Mouse (Mus musculus): Measurements from ENCODE around the gene Rin2. TPM values are rescaled to one million over a fixed set of nuclear protein-coding genes. Genes with fewer than 3 reads are reported as not detected.

Rin2 gene
- polyA plus RNA-seq, 1 experiment from 2014 or later = 56.0 TPM

DNA sequence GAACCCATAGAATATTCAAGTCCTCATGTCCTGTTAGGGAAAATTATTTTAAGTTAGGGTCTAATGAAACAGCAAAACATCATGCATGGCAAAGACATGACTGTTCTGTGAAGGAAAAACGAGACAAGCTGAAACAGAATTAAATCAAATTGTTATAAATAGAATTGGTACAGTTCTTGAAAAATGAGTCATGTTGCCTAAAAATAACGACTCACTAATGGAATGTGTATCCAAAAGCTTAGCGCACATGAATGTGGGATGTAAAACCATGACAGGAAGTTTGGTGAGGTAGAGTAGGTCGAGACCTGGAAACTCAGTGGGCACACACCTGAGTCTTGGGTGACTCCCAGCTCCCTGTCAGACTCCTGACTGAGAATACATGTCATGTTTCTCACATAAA is 4.9 kb upstream of the Rin2 start:
- 81% methylated on average over 4 of the region's 4 CpGs for WGBS
- no peak overlapping the region for H3K4me3 ChIP-seq

DNA sequence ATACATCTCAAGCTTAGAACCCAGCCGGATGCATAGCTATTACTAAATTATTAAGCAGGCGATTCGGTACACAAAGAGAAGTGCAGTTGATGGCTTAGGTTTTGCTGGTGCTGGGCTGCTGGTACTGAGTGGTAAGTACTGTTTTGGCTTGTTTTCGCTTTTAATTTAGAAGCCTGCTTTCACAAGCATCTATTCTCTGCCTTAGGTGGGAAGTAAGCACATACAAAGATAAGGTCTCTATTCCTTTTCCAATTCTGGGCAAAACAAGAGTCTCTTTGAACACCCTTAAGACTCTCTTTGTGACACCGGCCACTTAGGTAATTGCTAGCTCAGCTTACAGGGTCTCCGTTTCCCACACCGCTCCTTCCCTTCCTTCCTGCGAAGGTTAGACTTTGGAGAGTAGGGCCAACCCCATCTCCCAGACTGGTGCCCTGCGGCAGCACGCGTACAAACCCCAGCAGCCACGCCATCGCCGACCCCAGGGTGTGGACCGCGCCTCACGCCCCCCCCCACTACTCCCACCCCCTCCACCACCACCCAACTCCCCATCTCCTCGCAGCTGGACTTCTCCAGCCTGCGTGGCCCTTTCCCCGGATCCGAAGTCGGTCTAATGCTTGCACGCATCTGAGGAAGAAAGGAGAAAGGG is 396 bp upstream of the Rin2 start:
- H3K27ac ChIP-seq = peak overlapping the region; percentile 83
- H3K36me3 ChIP-seq = no peaks in the 10 kb centered on the region
- no peak for ATAC-seq (ENCODE audit: insufficient number of reproducible peaks, low FRiP score, low TSS enrichment, low read depth)
- 4% methylated on average over 20 of the region's 23 CpGs for WGBS
- peak overlapping the region; percentile 64 for H3K9ac ChIP-seq
- H3K4me1 ChIP-seq = peaks cover 20% of the 10 kb centered on the region
- H3K4me3 ChIP-seq = peak overlapping the region; percentile 61
- no peaks in the 10 kb centered on the region for H3K27me3 ChIP-seq
- H3K4me2 ChIP-seq = peak overlapping the region; percentile 96
- H3K9me3 ChIP-seq = no peaks in the 10 kb centered on the region

More for the DNA sequence above, 4.9 kb upstream of the Rin2 start:
- H3K9ac ChIP-seq = no peak overlapping the region
- H3K4me2 ChIP-seq = no peak overlapping the region
- H3K4me1 ChIP-seq = peaks cover 8% of the 10 kb centered on the region; the same call in 1 of the 2 replicates
- H3K9me3 ChIP-seq = no peaks in the 10 kb centered on the region
- no peaks in the 10 kb centered on the region for H3K27me3 ChIP-seq
- H3K27ac ChIP-seq = no peak overlapping the region
- ATAC-seq (ENCODE audit: insufficient number of reproducible peaks, low FRiP score, low TSS enrichment, low read depth) = no peak
- no peaks in the 10 kb centered on the region for H3K36me3 ChIP-seq

DNA sequence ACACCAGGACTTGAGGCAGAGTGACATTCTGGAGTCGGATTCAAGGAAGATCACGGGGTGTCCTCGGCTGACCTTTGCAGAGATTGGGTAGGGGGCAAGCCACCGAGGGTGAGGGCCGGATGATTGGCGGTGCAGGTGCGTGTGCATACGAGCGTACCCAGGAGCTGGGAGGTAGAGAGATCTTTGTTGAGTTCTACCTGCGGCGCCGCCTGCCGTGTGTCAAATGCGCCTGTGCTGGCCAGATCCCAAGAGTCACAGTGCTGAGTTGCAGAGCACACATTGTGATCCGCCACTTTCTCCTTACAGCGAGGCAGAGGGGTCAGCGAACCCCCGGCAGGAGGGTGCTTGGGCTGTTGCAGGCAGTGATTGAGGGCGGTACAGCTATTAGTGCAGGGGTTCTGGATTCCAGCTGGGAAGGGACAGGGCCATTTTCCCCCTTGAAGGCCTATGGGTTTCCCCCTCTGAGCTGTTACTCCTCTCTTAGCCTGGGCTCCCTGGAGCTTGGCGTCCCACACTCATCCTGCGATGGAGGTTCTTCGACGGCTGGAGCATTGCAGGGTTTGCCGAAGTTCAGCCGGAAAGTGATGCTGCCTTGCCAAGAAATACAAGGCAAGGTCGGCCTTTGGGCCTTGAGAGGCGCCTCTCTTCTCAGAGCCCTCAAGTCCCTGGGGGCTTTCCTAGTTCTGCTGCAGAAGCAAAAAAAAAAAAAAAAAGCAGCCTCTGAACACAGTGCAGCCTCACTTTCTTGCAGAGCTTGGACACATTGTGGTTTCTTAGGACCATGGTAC is 935 bp downstream of the Rin2 start:
- 5% methylated on average over 27 of the region's 27 CpGs for WGBS
- ATAC-seq (ENCODE audit: insufficient number of reproducible peaks, low FRiP score, low TSS enrichment, low read depth) = 0 out of 2 replicates have a peak, but pooled peaks have one; percentile 9
- peak overlapping the region; percentile 96 for H3K4me2 ChIP-seq
- no peaks in the 10 kb centered on the region for H3K9me3 ChIP-seq
- H3K4me3 ChIP-seq = peak overlapping the region; percentile 61
- H3K27me3 ChIP-seq = no peaks in the 10 kb centered on the region
- H3K27ac ChIP-seq = peak overlapping the region; percentile 83
- H3K4me1 ChIP-seq = peaks cover 20% of the 10 kb centered on the region
- peak overlapping the region; percentile 64 for H3K9ac ChIP-seq
- H3K36me3 ChIP-seq = no peaks in the 10 kb centered on the region

DNA sequence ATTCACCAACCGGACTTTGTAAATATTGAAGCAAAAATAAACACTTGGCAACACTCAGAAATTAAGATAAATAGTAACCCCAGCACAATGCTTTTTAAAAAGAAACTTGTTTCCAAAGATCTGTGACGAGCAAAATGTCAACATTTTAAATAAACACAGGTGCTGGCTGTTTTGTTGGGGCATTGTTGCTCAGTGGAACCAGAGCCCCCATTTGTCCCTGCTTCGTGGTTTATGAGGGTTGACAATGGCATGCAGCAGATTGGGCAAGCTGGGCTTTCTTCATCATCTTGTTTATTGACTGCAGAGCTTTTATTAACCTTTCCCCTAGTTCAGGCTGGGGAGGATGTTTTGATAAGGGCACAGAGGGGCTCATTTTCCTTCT is 1.5 kb downstream of the Rin2 start:
- no peak overlapping the region for H3K4me2 ChIP-seq

DNA sequence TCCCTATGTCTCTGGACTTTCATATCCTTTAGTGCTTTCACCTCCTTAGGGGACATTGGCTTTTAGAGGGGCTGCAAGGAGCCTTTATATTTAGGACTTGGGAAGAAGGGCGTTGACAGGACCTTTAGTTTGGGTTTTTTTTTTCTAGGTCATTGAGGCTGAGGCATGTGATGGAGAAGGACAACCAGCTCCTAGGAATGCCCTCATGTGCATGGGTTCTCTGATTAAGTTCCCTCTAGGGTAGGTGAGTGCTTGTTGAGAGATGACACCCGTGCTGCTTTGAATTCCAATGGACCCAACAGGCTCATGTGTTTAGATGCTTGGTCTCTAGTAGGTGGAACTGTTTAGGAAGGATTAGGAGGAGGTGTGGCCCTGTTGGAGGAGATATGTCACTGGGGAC is 1.9 kb downstream of the Rin2 start:
- Histone ChIP-seq H3K9me3 (no peaks in the 10 kb centered on the region), H3K9ac (no peak overlapping the region), H3K4me3 (no peak overlapping the region), H3K4me2 (no peak overlapping the region), H3K27ac (no peak overlapping the region), H3K36me3 (no peaks in the 10 kb centered on the region), H3K4me1 (peaks cover 20% of the 10 kb centered on the region), H3K27me3 (no peaks in the 10 kb centered on the region)
- ATAC-seq (ENCODE audit: insufficient number of reproducible peaks, low FRiP score, low TSS enrichment, low read depth) = no peak
- 82% methylated on average over 2 of the region's 2 CpGs for WGBS

More for the DNA sequence above, 1.5 kb downstream of the Rin2 start:
- WGBS = 47% methylated on average over 3 of the region's 3 CpGs
- Histone ChIP-seq H3K9me3 (no peaks in the 10 kb centered on the region), H3K4me3 (no peak overlapping the region), H3K27me3 (no peaks in the 10 kb centered on the region), H3K4me1 (peaks cover 20% of the 10 kb centered on the region), H3K27ac (no peak overlapping the region), H3K9ac (no peak overlapping the region), H3K36me3 (no peaks in the 10 kb centered on the region)
- no peak for ATAC-seq (ENCODE audit: insufficient number of reproducible peaks, low FRiP score, low TSS enrichment, low read depth)

DNA sequence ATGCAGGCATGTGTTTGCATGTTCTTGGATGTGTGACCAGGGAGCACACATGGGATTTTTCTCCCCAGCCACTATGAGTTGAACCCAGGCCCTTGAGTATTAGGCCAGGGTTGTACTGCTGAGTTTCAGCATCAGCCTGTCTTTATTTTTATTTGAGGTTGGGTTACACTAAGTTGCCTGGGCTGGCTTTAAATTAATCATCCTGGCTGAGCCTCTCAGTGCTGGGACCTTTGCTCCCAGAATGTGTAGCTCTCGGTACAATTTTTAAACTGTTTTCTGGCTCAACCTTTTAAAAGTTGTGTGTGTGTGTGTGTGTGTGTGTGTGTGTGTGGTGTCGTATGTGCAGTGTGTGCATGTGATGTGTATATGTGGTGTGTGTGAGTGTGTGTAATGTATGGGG is 5.1 kb downstream of the Rin2 start:
- no peak overlapping the region for H3K4me3 ChIP-seq
- H3K36me3 ChIP-seq = no peaks in the 10 kb centered on the region
- ATAC-seq (ENCODE audit: insufficient number of reproducible peaks, low FRiP score, low TSS enrichment, low read depth) = no peak
- H3K27me3 ChIP-seq = no peaks in the 10 kb centered on the region
- no peak overlapping the region for H3K4me2 ChIP-seq
- H3K9ac ChIP-seq = no peak overlapping the region
- 67% methylated on average over 2 of the region's 2 CpGs for WGBS
- H3K4me1 ChIP-seq = peaks cover 30% of the 10 kb centered on the region
- H3K9me3 ChIP-seq = no peaks in the 10 kb centered on the region
- H3K27ac ChIP-seq = no peak overlapping the region

DNA sequence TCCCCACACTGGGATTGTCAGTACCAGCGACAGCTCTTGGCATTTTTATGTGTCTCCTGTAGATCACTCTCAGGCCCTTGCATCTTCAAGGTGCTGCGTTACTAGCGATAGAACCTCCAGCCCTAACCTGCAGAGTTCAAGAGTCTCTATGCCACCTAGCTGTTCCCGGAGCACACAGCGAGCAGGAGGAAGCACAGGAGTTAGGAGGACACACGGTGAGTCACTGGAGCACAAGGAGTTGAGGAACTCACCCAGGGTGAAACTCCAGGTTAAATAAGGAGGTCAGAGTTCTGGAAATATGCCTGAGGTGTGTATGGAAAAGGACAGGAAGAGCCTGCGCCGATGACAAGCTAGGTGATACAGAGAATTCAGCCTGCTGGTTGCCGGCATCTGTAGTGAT is 5.7 kb downstream of the Rin2 start:
- peaks cover 28% of the 10 kb centered on the region for H3K4me1 ChIP-seq
- no peaks in the 10 kb centered on the region for H3K27me3 ChIP-seq
- ATAC-seq (ENCODE audit: insufficient number of reproducible peaks, low FRiP score, low TSS enrichment, low read depth) = no peak

DNA sequence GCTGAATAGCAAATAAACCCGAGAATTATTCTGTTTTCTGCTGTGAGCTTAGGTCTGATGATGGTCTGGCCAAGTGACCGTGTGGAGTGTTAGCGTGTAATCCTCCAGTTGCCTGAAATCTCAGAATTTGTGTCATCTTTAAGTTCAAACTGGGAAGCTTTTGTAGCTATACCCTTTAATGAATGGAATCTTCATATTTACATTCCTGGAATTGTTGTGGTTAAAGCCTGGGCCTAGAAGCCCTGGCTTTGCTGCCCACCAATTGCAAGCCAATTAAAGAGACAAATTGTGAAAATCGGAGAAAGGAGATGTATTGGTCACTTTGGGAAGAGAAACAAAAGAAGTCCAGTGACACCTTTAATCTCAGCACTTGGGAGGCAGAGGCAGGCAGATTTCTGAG is 6.6 kb downstream of the Rin2 start:
- no peaks in the 10 kb centered on the region for H3K9me3 ChIP-seq
- 77% methylated on average over 4 of the region's 4 CpGs for WGBS
- no peaks in the 10 kb centered on the region for H3K36me3 ChIP-seq
- no peak for ATAC-seq (ENCODE audit: insufficient number of reproducible peaks, low FRiP score, low TSS enrichment, low read depth)
- no peak overlapping the region for H3K4me2 ChIP-seq
- H3K27ac ChIP-seq = no peak overlapping the region
- no peak overlapping the region for H3K9ac ChIP-seq
- H3K27me3 ChIP-seq = no peaks in the 10 kb centered on the region
- no peak overlapping the region for H3K4me3 ChIP-seq
- peaks cover 22% of the 10 kb centered on the region for H3K4me1 ChIP-seq

More for the DNA sequence above, 5.7 kb downstream of the Rin2 start:
- WGBS = 68% methylated on average over 9 of the region's 9 CpGs
- Histone ChIP-seq H3K27ac (no peak overlapping the region), H3K36me3 (no peaks in the 10 kb centered on the region), H3K4me3 (no peak overlapping the region), H3K9ac (no peak overlapping the region), H3K9me3 (no peaks in the 10 kb centered on the region), H3K4me2 (no peak overlapping the region)

DNA sequence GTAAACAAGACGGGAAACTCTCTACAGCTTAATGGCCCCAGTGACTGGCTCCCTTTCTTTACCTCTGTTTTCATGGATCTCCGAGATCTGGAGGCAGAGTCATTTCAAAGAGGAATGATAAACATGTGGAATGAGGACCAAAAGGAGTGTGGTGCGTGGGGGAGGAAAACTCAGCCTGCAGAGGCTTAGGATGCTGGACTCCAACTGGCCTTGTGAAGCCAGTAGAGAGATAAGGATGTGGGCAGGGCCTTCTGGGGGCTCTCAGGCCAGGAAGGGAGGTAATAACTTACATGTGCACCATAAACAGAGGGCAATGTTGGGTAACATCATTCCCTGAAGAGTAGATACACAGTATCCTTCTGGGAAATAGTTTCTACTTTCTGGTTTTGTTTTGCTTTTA is 7.9 kb downstream of the Rin2 start:
- Histone ChIP-seq H3K27ac (peak overlapping the region; percentile 14; the same call in 1 of the 2 replicates), H3K36me3 (no peaks in the 10 kb centered on the region), H3K9ac (no peak overlapping the region), H3K4me2 (no peak overlapping the region), H3K4me1 (peaks cover 22% of the 10 kb centered on the region), H3K4me3 (no peak overlapping the region), H3K9me3 (no peaks in the 10 kb centered on the region), H3K27me3 (no peaks in the 10 kb centered on the region)
- no peak for ATAC-seq (ENCODE audit: insufficient number of reproducible peaks, low FRiP score, low TSS enrichment, low read depth)
- 33% methylated on average over 3 of the region's 3 CpGs for WGBS

DNA sequence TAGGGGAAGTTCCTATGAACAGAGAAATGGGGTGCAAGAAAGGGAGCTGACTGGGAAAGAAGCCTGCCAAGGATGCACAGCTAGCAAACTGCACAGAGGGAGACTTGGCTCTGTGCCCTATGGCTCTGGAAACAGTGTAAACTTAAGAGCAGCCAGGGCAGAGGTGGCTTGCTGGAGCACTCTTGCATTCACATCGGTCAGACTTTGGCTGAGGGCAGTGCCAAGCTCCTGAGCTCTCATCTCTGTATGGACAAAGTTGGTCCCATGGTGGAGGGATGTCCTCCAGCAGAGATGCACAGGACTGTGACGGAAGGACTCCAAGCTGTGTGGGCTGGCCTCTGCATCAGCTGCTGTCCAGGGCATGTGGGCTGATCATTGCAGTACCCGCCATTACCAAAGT is 8.5 kb downstream of the Rin2 start:
- no peaks in the 10 kb centered on the region for H3K36me3 ChIP-seq
- H3K4me2 ChIP-seq = no peak overlapping the region
- H3K9ac ChIP-seq = no peak overlapping the region
- no peak overlapping the region for H3K4me3 ChIP-seq
- H3K27ac ChIP-seq = no peak overlapping the region
- 68% methylated on average over 3 of the region's 3 CpGs for WGBS
- no peaks in the 10 kb centered on the region for H3K9me3 ChIP-seq
- no peaks in the 10 kb centered on the region for H3K27me3 ChIP-seq
- H3K4me1 ChIP-seq = peaks cover 19% of the 10 kb centered on the region
- no peak for ATAC-seq (ENCODE audit: insufficient number of reproducible peaks, low FRiP score, low TSS enrichment, low read depth)

DNA sequence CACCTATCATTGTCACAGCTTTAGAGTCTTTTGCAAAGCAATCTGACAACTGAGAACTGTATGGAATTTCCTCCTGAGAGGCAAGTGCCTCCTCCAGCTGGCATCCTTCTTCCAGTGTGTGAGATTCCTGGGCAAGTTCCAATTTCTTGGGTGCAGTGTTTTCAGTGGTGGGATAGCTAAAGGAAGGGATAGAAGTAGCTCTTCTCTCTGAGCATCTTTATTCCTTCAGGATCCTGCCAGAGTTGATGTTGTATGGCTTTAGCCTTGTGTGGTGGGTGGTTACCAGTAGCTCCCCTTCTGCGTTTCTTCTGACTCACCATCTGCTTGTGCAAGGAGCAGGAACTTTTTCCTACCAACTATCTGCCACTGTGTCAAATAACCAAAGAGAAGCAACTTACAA is 9.1 kb downstream of the Rin2 start:
- no peak for ATAC-seq (ENCODE audit: insufficient number of reproducible peaks, low FRiP score, low TSS enrichment, low read depth)
- no peak overlapping the region for H3K27ac ChIP-seq
- H3K4me3 ChIP-seq = no peak overlapping the region
- H3K4me2 ChIP-seq = no peak overlapping the region
- H3K9ac ChIP-seq = no peak overlapping the region
- H3K4me1 ChIP-seq = peaks cover 18% of the 10 kb centered on the region; the same call in 1 of the 2 replicates
- WGBS = 88% methylated on average over 1 of the region's 1 CpGs
- no peaks in the 10 kb centered on the region for H3K9me3 ChIP-seq
- no peaks in the 10 kb centered on the region for H3K36me3 ChIP-seq
- H3K27me3 ChIP-seq = no peaks in the 10 kb centered on the region

DNA sequence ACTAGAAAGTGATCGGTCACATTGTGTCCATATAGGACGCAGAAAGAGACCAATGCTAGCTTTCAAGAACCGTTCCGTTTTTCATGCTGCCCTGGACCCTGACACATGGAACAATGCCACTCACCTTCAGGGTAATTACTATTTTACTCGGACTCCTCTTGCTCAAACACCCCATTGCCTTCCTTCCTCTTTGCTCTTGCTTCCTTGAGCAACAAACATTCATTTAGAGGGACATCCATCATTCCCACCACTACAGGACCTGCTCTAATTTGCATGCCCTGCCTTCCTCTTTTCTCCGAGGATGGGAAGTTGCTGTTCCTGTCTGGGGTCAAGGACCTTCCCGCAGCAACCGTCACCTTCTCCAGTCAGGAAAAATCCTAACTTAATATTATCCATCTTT is 9.9 kb downstream of the Rin2 start:
- Histone ChIP-seq H3K9me3 (no peaks in the 10 kb centered on the region), H3K36me3 (no peaks in the 10 kb centered on the region), H3K4me2 (no peak overlapping the region), H3K27ac (no peak overlapping the region), H3K4me3 (no peak overlapping the region), H3K27me3 (no peaks in the 10 kb centered on the region), H3K4me1 (peaks cover 18% of the 10 kb centered on the region; the same call in 1 of the 2 replicates), H3K9ac (no peak overlapping the region)
- no peak for ATAC-seq (ENCODE audit: insufficient number of reproducible peaks, low FRiP score, low TSS enrichment, low read depth)
- WGBS = 80% methylated on average over 8 of the region's 8 CpGs
